In the genomic region with DNA sequence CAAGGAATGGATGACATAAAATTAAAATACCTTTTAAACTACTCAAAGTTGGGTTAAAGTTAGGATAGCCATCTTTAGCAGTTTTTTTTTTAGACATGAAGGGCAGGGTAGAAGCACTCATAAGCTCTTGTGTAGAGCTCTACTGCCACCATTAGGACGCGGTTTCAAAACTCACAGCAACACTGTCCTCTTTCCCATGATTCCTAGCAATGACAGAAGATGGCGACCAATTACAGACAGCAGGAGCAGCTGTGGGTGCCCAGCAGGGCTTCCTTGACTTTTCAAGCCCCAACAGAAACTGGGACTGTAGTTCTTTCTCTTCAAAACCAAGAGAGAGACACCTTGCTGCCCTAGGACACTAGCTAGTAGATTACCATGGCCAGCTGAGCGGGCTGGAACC, we compare ENCODE assay signal across 8 mouse cellular contexts.
DNase-seq lines count a peak whose midpoint lies in the region; ATAC-seq and TF ChIP-seq lines count a peak whose summit lies in the region.

No protein-coding gene starts in this region.

- peaks cover 7% of the 10 kb centered on the region; the same call in 1 of the 2 replicates for H3K36me3 ChIP-seq in heart, embryonic 16.5 days (ENCODE audit: control insufficient read depth, insufficient read depth)
- peaks cover 13% of the 10 kb centered on the region for H3K36me3 ChIP-seq in limb, embryonic 13.5 days
- no peaks in the 10 kb centered on the region for H3K36me3 ChIP-seq in midbrain, postnatal 0 days (ENCODE audit: insufficient read depth, low read length)

- 0 out of 2 replicates have a peak overlapping the region, but pooled peaks have one; percentile 45 for H3K27ac ChIP-seq in heart, embryonic 16.5 days (ENCODE audit: low read length)
- no peak overlapping the region; the same call in 1 of the 2 replicates for H3K27ac ChIP-seq in limb, embryonic 13.5 days
- peak overlapping the region; percentile 62; the same call in 1 of the 2 replicates for H3K27ac ChIP-seq in midbrain, postnatal 0 days (ENCODE audit: low read depth, low read length)

- no peaks in the 10 kb centered on the region for H3K27me3 ChIP-seq in heart, embryonic 16.5 days (ENCODE audit: control insufficient read depth, insufficient read depth, low read length)
- H3K27me3 ChIP-seq in limb, embryonic 13.5 days, result no peaks in the 10 kb centered on the region
- H3K27me3 ChIP-seq in midbrain, postnatal 0 days (ENCODE audit: insufficient read depth, low read length), result no peaks in the 10 kb centered on the region

- peak; percentile 61; the same call in 1 of the 2 replicates for ATAC-seq in heart, embryonic 16.5 days (replicated peaks; ENCODE audit: extremely low read depth, insufficient read depth, low FRiP score)
- ATAC-seq in limb, embryonic 13.5 days (ENCODE audit: low FRiP score, low read depth), result no peak
- ATAC-seq in midbrain, postnatal 0 days (ENCODE audit: low FRiP score), result no peak

- peak overlapping the region; percentile 46 for H3K4me2 ChIP-seq in heart, embryonic 16.5 days (ENCODE audit: low read depth, low read length)
- H3K4me2 ChIP-seq in limb, embryonic 13.5 days (replicated peaks), result peak overlapping the region; percentile 45
- peak overlapping the region; percentile 35 for H3K4me2 ChIP-seq in midbrain, postnatal 0 days (ENCODE audit: low read depth, low read length, poor library complexity, severe bottlenecking)

- peak; percentile 68 for TF ChIP-seq CTCF in midbrain, postnatal 0 days (IDR thresholded peaks at IDR 0.05)

- peak overlapping the region; percentile 11; the same call in 1 of the 2 replicates for H3K9ac ChIP-seq in heart, embryonic 16.5 days (ENCODE audit: low read length)
- no peak overlapping the region for H3K9ac ChIP-seq in limb, embryonic 13.5 days
- H3K9ac ChIP-seq in midbrain, postnatal 0 days (replicated peaks; ENCODE audit: low read length, poor library complexity, severe bottlenecking), result no peak overlapping the region

- H3K9me3 ChIP-seq in heart, embryonic 16.5 days (replicated peaks; ENCODE audit: control insufficient read depth, low read length), result no peaks in the 10 kb centered on the region
- no peaks in the 10 kb centered on the region for H3K9me3 ChIP-seq in limb, embryonic 13.5 days
- H3K9me3 ChIP-seq in midbrain, postnatal 0 days (ENCODE audit: low read length), result no peaks in the 10 kb centered on the region

- no peaks in the 10 kb centered on the region for H3K4me1 ChIP-seq in heart, embryonic 16.5 days (ENCODE audit: control insufficient read depth, insufficient read depth, low read length)
- no peaks in the 10 kb centered on the region for H3K4me1 ChIP-seq in limb, embryonic 13.5 days
- no peaks in the 10 kb centered on the region for H3K4me1 ChIP-seq in midbrain, postnatal 0 days (ENCODE audit: insufficient read depth, low read length)

- DNase-seq in embryo, embryonic 10 days (ENCODE audit: low spot score), result peak; percentile 16
- DNase-seq in embryo, embryonic 9.5 days (ENCODE audit: extremely low spot score), result no peak
- DNase-seq in urinary bladder, postnatal 25 days (ENCODE audit: low spot score), result peak; percentile 51
- no peak for DNase-seq in urinary bladder, postnatal 14 days (ENCODE audit: low spot score)
- peak; percentile 75 for DNase-seq in midbrain, postnatal 0 days (ENCODE audit: low spot score)
- no peak for DNase-seq in yolk sac, embryonic 10.5 days (ENCODE audit: low spot score)

- H3K4me3 ChIP-seq in heart, embryonic 16.5 days (ENCODE audit: low read length), result peak overlapping the region; percentile 29
- peak overlapping the region; percentile 25; the same call in 1 of the 2 replicates for H3K4me3 ChIP-seq in limb, embryonic 13.5 days
- H3K4me3 ChIP-seq in midbrain, postnatal 0 days (ENCODE audit: low read depth, low read length), result peak overlapping the region; percentile 16; the same call in 1 of the 2 replicates

- WGBS in heart, embryonic 16.5 days, result 60% methylated on average over 4 of the region's 4 CpGs
- WGBS in limb, embryonic 13.5 days, result 67% methylated on average over 4 of the region's 4 CpGs
- WGBS in midbrain, postnatal 0 days, result 75% methylated on average over 4 of the region's 4 CpGs

Comparison
In these comparisons a context has a peak if more than half of its experiments do, and no peak if none do; other contexts are left out.
1. DNase-seq: peak in embryo, embryonic 10 days (single experiment), urinary bladder, postnatal 25 days (single experiment) and midbrain, postnatal 0 days (single experiment); none in embryo, embryonic 9.5 days (single experiment), urinary bladder, postnatal 14 days (single experiment) and yolk sac, embryonic 10.5 days (single experiment).
2. Peak in every context shown above with its lines, with median percentiles within 50 percentile points of each other: H3K4me2 ChIP-seq and H3K4me3 ChIP-seq.